Mouse (Mus musculus) WW6 (cell line): ENCODE results near the gene Msx2.

ENCODE experiments used
- DNase-seq: peaks from one replicate; pipeline ENCODE4 v3.0.0-alpha.2; 2013; ENCODE audit warnings: low read depth, low spot score

Gene Msx2

DNA sequence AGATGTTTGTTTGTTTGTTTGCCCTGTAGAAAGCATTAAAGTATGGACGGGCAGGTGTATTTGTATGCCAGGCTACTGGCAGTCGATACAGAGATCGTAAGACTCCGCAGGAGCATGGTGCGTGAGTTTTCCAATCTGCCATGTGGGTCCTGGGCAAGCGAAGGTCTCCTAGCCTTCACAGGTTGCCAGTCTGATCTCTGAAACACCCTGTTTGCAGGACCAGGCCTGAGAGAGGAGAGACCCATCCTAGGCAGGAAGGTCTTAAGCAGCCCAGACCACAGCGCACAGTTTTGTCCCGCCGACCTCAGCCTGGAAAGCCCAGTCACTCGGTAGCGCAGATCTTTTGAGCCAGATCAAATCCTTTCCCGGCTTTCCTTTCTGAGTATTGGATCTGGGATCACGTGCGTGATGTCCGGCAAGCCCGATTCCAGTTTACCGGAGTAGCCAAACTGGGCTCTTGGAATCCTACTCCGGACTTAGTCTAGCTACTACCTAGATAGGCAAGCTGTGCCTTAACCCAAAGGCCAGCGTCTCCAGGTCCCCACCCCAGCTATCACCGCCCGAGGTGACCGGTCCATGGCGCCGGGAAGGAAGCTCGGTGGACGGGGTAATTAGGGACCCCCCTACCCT lies 7.6 kb downstream of the Msx2 start:
- no peak for DNase-seq

- DNase-seq: no peak
Observed at GRCm38 (mm10) chr13:53464441-53465001, 8.4 kb downstream of the Msx2 start.

DNA sequence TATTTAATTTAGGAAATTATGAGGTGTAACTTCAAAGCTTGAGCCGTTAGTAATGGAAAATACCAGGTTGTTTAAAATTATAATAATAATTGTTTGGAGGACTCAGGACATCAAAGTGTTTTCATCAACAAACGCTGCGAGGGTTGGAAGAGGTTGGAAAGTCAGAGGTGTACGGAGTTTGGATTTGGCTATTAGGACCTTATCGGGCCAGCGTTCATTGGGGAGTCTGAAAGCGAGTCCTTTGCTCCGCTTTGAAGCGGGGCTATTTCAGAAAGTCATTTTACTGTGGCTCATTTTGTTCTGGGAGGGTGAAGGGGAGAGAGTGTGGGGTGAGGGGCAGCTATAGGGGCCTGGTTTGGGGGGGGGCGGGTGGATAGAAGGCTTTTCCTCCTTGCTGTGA lies 8.9 kb downstream of the Msx2 start:
- no peak for DNase-seq

- DNase-seq: no peak
Observed at GRCm38 (mm10) chr13:53463037-53463436, 9.8 kb downstream of the Msx2 start.

- DNase-seq: no peak
Observed at GRCm38 (mm10) chr13:53462649-53462970, 10.3 kb downstream of the Msx2 start.

DNA sequence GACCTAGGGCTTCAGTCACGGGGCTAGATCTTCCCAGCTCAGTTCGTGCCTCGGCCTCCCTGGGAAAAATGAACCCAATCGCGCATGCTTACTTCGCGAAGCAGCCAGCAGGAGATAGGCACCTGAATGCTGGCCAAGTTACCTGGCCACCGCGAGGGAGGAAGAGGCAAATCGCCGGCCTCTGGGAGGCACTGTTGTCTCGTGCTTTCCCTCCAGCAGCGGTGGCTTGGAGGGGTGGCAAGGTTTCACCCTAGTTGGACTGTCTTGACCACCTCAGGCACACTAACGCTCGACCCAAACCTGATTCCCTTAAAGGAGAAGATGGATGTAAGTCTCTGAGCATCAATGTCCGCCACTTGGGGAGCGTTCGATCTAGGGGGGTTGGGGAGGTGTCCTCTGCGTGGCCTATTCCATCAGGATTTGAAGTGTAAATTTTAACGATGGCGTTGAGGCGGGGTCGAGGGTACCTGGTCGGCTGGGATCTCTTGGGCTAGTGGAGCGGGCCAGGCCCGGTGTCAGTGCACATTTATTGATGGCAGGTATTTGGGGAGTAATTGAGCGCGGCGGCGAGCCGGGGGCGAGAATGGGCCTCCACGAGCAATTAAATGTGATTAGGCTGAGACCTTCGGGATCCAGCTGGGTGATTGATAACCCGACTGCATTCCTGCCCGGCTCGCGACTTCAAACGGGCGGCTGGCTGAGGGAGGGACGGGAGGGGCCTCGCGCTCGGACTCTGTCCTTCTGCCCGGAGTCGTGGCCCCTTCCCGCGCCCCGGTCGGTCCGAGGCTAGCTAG lies 10.8 kb downstream of the Msx2 start:
- peak; percentile 55 for DNase-seq

DNA sequence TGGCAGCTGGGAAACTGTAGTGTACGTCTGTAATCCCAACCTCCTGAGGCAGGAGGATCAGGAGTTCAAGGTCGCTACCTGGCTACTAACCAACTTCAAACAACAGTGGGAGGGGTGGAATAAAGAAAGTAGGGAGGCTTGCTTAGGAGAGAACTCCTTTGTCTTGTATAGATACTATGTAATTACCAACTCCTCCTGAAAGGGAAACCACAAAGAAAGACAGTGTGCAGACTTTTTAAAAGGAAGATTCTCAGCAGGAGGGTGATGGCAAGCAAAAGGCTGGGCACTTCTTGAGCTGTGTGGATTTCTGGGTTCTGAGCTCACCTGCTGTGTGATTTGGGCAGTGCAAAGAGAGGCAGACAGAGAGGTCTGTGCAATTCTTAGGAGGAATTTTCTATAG lies 11.5 kb downstream of the Msx2 start:
- DNase-seq: peak; percentile 71

DNA sequence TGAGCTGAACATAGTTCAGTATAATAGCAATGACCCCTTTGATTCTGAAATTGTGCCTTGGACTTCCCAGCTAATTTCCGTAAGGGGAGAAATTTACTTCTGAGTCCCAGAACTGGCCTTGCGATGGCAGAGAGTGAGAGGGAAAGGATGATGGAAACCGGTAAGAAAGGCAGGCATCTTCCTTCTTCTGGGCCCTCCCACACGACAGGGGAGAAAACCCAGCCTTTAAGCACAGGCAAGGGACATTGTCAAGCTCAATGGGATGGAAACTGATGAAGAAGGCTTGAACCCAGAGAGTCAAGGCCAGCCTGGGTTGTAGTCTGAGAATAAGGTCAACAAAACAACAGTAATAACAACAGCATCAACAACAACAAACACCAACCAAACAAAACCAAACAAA lies 14.1 kb downstream of the Msx2 start:
- no peak for DNase-seq

- no peak for DNase-seq
Observed at GRCm38 (mm10) chr13:53454794-53455672, 17.8 kb downstream of the Msx2 start.

- no peak for DNase-seq
Observed at GRCm38 (mm10) chr13:53453927-53454326, 18.9 kb downstream of the Msx2 start.

DNA sequence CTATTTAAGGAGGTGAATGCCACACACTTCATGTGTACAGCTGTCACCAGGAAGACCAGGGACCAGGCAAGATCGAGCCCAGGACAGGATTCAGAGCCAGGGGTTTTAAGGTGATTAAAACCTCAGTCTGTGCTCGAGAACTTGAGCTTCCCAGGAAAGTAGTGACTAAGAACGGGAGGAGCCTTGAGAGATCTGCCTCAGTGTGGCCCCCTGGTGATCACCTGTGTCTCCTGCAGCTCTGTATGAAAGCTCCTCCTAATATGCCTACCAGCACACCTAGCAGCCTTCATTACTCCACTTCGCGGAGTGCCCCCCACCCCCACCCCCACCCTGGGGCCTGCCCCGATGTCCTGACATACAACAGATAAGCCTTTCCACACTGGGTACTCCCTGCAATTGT lies 25.3 kb downstream of the Msx2 start:
- no peak for DNase-seq

DNA sequence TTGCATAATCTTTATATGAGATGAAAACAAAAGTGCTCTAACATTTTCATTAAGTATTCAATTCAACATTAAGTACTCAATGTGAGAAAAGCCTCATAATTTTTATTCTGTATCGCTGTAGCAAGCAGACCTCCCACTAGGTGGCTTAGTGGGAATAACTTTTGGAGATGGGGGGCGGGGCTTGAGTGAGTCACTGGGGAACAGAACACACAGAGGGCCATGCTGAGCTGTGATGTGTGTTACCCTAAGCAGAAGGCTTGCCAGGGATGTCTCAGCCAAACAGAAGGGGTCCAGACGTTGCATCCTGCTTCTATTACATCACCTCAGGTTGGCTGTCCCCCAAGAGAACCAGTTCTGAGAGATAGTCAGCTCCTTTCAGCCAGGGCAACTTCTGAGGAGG lies 29.3 kb downstream of the Msx2 start:
- DNase-seq: no peak

GRCm38 (mm10) chr13:53442168-53442980 lies 30.5 kb downstream of the Msx2 start:
- no peak for DNase-seq

DNA sequence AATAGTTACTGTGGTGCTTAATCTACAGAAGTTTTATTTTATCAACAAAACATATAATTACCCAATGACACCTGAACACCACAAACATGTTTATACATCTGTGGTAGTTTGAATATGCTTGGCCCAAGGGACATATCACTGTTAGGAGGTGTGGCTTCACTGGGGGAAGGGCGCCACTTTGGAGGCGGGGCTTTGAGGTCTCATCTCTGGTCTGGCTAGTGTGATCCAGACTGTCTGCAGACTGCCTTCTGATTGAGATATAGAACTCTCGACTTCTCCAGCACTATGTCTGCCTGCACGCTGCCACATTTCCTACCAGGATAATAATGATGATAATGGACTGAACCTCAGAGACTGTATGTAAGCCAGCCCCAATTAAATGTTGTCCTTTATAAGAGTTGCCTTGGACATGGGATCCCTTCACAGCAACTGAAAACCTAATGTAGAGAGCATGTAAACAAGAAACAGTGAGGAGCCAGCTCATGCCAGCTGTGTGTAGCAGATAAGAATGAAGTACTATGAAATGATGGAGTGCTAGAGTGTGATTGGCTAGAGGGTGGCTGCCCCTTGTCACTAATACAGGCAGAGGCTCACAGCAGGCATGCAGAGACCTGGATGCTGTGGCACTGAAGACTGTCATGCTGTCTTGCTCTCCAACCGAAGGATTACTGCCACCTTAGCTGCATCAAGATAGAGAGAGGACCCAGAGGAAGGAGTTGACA lies 31.4 kb downstream of the Msx2 start:
- no peak for DNase-seq

- no peak for DNase-seq
Observed at GRCm38 (mm10) chr13:53439957-53440356, 32.9 kb downstream of the Msx2 start.

DNA sequence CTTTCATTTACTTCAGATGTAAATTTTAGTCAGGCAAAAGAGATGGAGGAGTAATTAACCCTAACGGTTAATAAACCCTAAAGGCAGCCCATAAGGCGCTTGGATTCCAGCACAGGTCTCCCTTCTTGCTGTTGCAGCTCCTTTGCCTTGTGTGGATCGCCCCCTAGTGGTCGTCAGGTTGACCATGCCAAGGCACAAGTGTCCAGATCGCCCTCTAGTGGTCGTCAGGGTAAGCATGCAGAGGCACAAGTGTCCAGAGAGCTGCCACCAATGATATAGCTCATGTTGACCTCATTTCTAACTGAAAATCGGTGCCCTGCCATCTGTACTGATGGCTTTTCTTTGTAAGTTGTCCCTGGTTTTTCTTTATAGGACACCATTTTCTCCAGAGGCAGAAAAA lies 46.4 kb downstream of the Msx2 start:
- DNase-seq: peak; percentile 76

- DNase-seq: no peak
Observed at GRCm38 (mm10) chr13:53421189-53421588, 51.7 kb downstream of the Msx2 start.

DNA sequence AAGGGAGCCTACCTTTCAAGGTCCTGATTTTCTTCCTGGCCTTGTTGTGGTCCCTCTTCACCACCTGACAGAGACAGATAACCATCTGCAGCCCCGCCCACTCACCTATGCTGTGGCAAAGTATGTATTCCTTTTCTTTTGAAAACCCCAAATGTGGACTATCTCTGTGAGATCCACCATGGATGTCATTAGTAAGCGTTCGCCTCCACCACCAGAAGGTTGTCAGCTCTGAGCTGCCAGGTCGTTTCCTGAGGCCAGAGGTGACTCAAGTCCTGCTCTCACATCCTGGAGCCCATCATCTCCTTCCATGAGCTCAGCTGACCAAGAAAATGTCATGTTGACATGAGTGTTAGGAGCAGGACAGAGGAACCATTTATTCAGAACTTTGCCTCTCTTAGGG lies 52.1 kb downstream of the Msx2 start:
- DNase-seq: no peak

DNA sequence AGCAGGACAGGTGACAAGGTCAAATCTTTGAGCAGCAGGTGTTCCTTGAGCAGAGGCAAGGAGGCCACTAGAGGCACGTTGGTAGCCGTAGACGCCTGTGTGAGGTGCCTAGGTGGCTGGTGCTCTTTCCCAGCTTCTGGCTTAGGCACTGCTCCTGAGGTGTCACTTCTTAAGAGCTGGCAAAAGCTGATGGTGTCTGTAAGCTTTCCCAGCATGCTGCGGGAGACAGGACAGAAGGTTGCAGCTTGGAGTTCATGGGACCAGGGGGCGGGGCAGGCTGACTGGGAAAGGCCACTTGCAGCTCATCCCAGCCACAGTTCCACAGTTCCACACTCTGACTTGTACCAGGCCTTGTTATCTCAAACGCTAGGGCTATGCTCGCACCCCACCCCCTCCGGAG lies 53.2 kb downstream of the Msx2 start:
- DNase-seq: no peak

DNA sequence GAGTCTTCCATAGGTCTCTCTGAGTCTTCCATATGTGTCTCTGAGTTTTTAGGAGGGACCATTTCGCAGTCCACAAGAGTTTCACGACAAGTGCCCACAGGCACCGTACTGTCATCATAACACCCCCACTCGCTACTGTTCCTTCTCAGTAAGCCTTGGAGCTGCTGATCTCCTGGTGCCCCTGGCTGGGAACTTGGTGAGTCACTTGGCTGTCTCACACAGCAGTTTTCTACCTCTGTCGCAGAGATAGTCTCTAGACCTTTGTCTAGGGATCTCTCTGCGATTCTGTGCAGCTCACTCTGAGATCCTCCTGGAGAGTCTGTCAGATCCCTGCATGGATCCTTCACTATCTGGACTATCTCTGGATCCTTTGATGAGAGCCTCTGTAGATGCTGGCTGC lies 55.2 kb downstream of the Msx2 start:
- DNase-seq: no peak
